Comparison of ENCODE assay signal across 27 mouse cellular contexts in genomic region chr3:146316293-146316692, GRCm38 (mm10).
A peak's percentile ranks its signal among the peaks of the same experiment; 100 is the strongest.
DNase-seq lines count a peak whose midpoint lies in the region; ATAC-seq lines count a peak whose summit lies in the region.
"Had no signal": no experiment of that assay in that cellular context is flagged by ENCODE, and none has a peak within 500 bp of the region (broad histone marks: within the 10 kb centered on the region; RNA-seq: fewer than 3 reads in every experiment).

No protein-coding gene starts in this region.

- H3K27ac ChIP-seq in forebrain, embryonic 11.5 days (ENCODE audit: low read depth, low read length) = no peak overlapping the region
- H3K27ac ChIP-seq in forebrain, embryonic 10.5 days = no peak overlapping the region
- no peak overlapping the region for H3K27ac ChIP-seq in heart, embryonic 10.5 days
- H3K27ac ChIP-seq in heart, embryonic 12.5 days (ENCODE audit: poor library complexity, severe bottlenecking) = no peak overlapping the region
- H3K27ac ChIP-seq: embryonic facial prominence, embryonic 12.5 days; forebrain, embryonic 12.5 days had no signal

- peaks cover 12% of the 10 kb centered on the region for H3K4me1 ChIP-seq in forebrain, embryonic 11.5 days (replicated peaks; ENCODE audit: control insufficient read depth, insufficient read depth, low read length)
- H3K4me1 ChIP-seq in forebrain, embryonic 10.5 days = peaks cover 44% of the 10 kb centered on the region
- peaks cover 30% of the 10 kb centered on the region for H3K4me1 ChIP-seq in heart, embryonic 10.5 days
- H3K4me1 ChIP-seq in heart, embryonic 12.5 days (replicated peaks) = peaks cover 19% of the 10 kb centered on the region

- no peaks in the 10 kb centered on the region for H3K27me3 ChIP-seq in forebrain, embryonic 11.5 days (ENCODE audit: control insufficient read depth, insufficient read depth, low read length)
- H3K27me3 ChIP-seq in forebrain, embryonic 10.5 days (ENCODE audit: poor library complexity, severe bottlenecking) = peaks cover 34% of the 10 kb centered on the region
- H3K27me3 ChIP-seq in heart, embryonic 10.5 days (ENCODE audit: insufficient read depth, poor library complexity, severe bottlenecking) = no peaks in the 10 kb centered on the region
- H3K27me3 ChIP-seq in heart, embryonic 12.5 days (replicated peaks) = no peaks in the 10 kb centered on the region
- H3K27me3 ChIP-seq: CH12.LX; embryonic facial prominence, embryonic 12.5 days; Patski had no signal

- H3K36me3 ChIP-seq in forebrain, embryonic 11.5 days (ENCODE audit: control insufficient read depth, insufficient read depth, low read length) = no peaks in the 10 kb centered on the region
- H3K36me3 ChIP-seq in forebrain, embryonic 10.5 days (replicated peaks) = no peaks in the 10 kb centered on the region
- H3K36me3 ChIP-seq in heart, embryonic 10.5 days = no peaks in the 10 kb centered on the region
- H3K36me3 ChIP-seq in heart, embryonic 12.5 days = no peaks in the 10 kb centered on the region
- H3K36me3 ChIP-seq: embryonic facial prominence, embryonic 12.5 days; forebrain, embryonic 12.5 days; G1E had no signal

- H3K9ac ChIP-seq in forebrain, embryonic 11.5 days (ENCODE audit: low read length) = no peak overlapping the region
- H3K9ac ChIP-seq in heart, embryonic 12.5 days = no peak overlapping the region
- H3K9ac ChIP-seq: embryonic facial prominence, embryonic 12.5 days; forebrain, embryonic 12.5 days had no signal

- H3K4me2 ChIP-seq in forebrain, embryonic 11.5 days (ENCODE audit: low read depth, low read length, severe bottlenecking) = no peak overlapping the region
- H3K4me2 ChIP-seq in heart, embryonic 12.5 days = no peak overlapping the region
- H3K4me2 ChIP-seq: embryonic facial prominence, embryonic 12.5 days; forebrain, embryonic 12.5 days had no signal

- peak; percentile 38 for DNase-seq in forebrain, embryonic 11.5 days (ENCODE audit: low spot score)
- no peak for DNase-seq in forebrain, embryonic 10.5 days (ENCODE audit: extremely low spot score, low spot score)
- peak; percentile 47 for DNase-seq in heart, embryonic 10.5 days (ENCODE audit: low spot score)
- DNase-seq in urinary bladder, postnatal 4 days (ENCODE audit: low spot score in 2 of 2) = peak; percentile 2 to 40
- no peak for DNase-seq in urinary bladder, adult 2 months (ENCODE audit: low spot score)
- DNase-seq in gonadal fat pad, adult 2 months (ENCODE audit: low read depth) = peak; percentile 70
- no peak for DNase-seq in cerebellum, adult 11 months
- DNase-seq: adrenal gland, adult 8-10 months; adrenal gland, postnatal 14 days; adrenal gland, postnatal 36 days; B cell, adult 2 months; cerebellum, adult 18-20 months; cerebellum, adult 8-10 months; cerebellum, adult 9-11 months; cerebellum, postnatal 14 days; cerebellum, postnatal 36 days; embryo, embryonic 11 days had no signal

- H3K9me3 ChIP-seq in forebrain, embryonic 11.5 days (ENCODE audit: control insufficient read depth, low read length) = no peaks in the 10 kb centered on the region
- no peaks in the 10 kb centered on the region for H3K9me3 ChIP-seq in forebrain, embryonic 10.5 days
- no peaks in the 10 kb centered on the region for H3K9me3 ChIP-seq in heart, embryonic 10.5 days
- no peaks in the 10 kb centered on the region for H3K9me3 ChIP-seq in heart, embryonic 12.5 days (replicated peaks)
- H3K9me3 ChIP-seq: embryonic facial prominence, embryonic 12.5 days; forebrain, embryonic 12.5 days; G1E had no signal

- no peak for ATAC-seq in forebrain, embryonic 11.5 days (replicated peaks; ENCODE audit: low FRiP score)
- no peak for ATAC-seq in heart, embryonic 12.5 days (ENCODE audit: insufficient number of reproducible peaks, low FRiP score)
- ATAC-seq: activated CD4-positive, CD25-positive, alpha-beta regulatory T cell, adult 4 months; CD4-positive, CD25-positive, alpha-beta regulatory T cell, adult 4 months; forebrain, embryonic 14.5 days; forebrain, embryonic 16.5 days; Patski had no signal

- WGBS in forebrain, embryonic 11.5 days = 92% methylated on average over 8 of the region's 8 CpGs
- 92% methylated on average over 8 of the region's 8 CpGs for WGBS in forebrain, embryonic 10.5 days
- 77% methylated on average over 8 of the region's 8 CpGs for WGBS in heart, embryonic 10.5 days
- 71% methylated on average over 8 of the region's 8 CpGs for WGBS in heart, embryonic 12.5 days

- no peak overlapping the region for H3K4me3 ChIP-seq in forebrain, embryonic 11.5 days (ENCODE audit: low read depth, low read length)
- no peak overlapping the region for H3K4me3 ChIP-seq in forebrain, embryonic 10.5 days
- no peak overlapping the region for H3K4me3 ChIP-seq in heart, embryonic 10.5 days
- H3K4me3 ChIP-seq in heart, embryonic 12.5 days = no peak overlapping the region
- H3K4me3 ChIP-seq: embryonic facial prominence, embryonic 12.5 days; forebrain, embryonic 12.5 days had no signal

Comparison
In these comparisons a context has a peak if more than half of its experiments do, and no peak if none do; other contexts are left out.
1. DNase-seq: peak in forebrain, embryonic 11.5 days (single experiment), heart, embryonic 10.5 days (single experiment), urinary bladder, postnatal 4 days (2 of 2) and gonadal fat pad, adult 2 months (single experiment); none in forebrain, embryonic 10.5 days (single experiment), urinary bladder, adult 2 months (single experiment) and cerebellum, adult 11 months (single experiment).